Mouse (Mus musculus): Measurements from ENCODE around the gene Slc7a7.

- TF ChIP-seq CTCF (IDR thresholded peaks at IDR 0.05; ENCODE audit: low read depth): no peak
- TF ChIP-seq EP300 (IDR thresholded peaks at IDR 0.05; ENCODE audit: low read depth): no peak
These were observed 37.0 kb downstream of the Slc7a7 start for GRCm38 (mm10) chr14:54380616-54381015.

All from liver, embryonic 14.5 days (tissue).